Mouse (Mus musculus) hindlimb bud, embryonic 11.5 days (tissue): ENCODE results near the gene Lman2.

Source experiments
- DNase-seq: peaks from one replicate; pipeline ENCODE4 v3.0.0-alpha.2; 2012; ENCODE audit warnings: low read depth, low spot score; ENCODE audit errors: extremely low spot score

Lman2 gene

GRCm38 (mm10) chr13:55362453-55363060 lies at the start of gene Lman2:
Gene Lman2, minus strand, starts transcription at chr13:55362783.
- DNase-seq, result peak; percentile 98

GRCm38 (mm10) chr13:55411826-55412225 lies 49.2 kb upstream of the Lman2 start:
- DNase-seq, result no peak

- DNase-seq, result no peak
Measured at GRCm38 (mm10) chr13:55408546-55409120, 46.0 kb upstream of the Lman2 start.

GRCm38 (mm10) chr13:55407341-55407740 lies 44.8 kb upstream of the Lman2 start:
- DNase-seq, result no peak

GRCm38 (mm10) chr13:55405783-55406390 lies 43.3 kb upstream of the Lman2 start:
- DNase-seq, result no peak

GRCm38 (mm10) chr13:55404853-55405782 lies 42.5 kb upstream of the Lman2 start:
- peak; percentile 81 for DNase-seq

- no peak for DNase-seq
Measured at GRCm38 (mm10) chr13:55403935-55404852, 41.6 kb upstream of the Lman2 start.

GRCm38 (mm10) chr13:55403266-55403665 lies 40.7 kb upstream of the Lman2 start:
- DNase-seq, result no peak

- no peak for DNase-seq
Measured at GRCm38 (mm10) chr13:55400039-55400346, 37.4 kb upstream of the Lman2 start.

GRCm38 (mm10) chr13:55399300-55400038 lies 36.9 kb upstream of the Lman2 start:
- no peak for DNase-seq

- DNase-seq, result no peak
Measured at GRCm38 (mm10) chr13:55398088-55398487, 35.5 kb upstream of the Lman2 start, which contains the start of gene Slc34a1. Gene Slc34a1, plus strand, starts transcription at chr13:55398187.

- DNase-seq, result no peak
Measured at GRCm38 (mm10) chr13:55392933-55393332, 30.4 kb upstream of the Lman2 start.

- no peak for DNase-seq
Measured at GRCm38 (mm10) chr13:55391626-55392029, 29.0 kb upstream of the Lman2 start.

GRCm38 (mm10) chr13:55390644-55391043 lies 28.1 kb upstream of the Lman2 start:
- no peak for DNase-seq

- DNase-seq, result no peak
Measured at GRCm38 (mm10) chr13:55381790-55382189, 19.2 kb upstream of the Lman2 start.

GRCm38 (mm10) chr13:55378907-55379580 lies 16.5 kb upstream of the Lman2 start:
- no peak for DNase-seq

GRCm38 (mm10) chr13:55375877-55376276 lies 13.3 kb upstream of the Lman2 start:
- no peak for DNase-seq

GRCm38 (mm10) chr13:55374206-55374924 lies 11.8 kb upstream of the Lman2 start:
- no peak for DNase-seq

GRCm38 (mm10) chr13:55371740-55372139 lies 9.2 kb upstream of the Lman2 start:
- DNase-seq, result no peak
